Mouse (Mus musculus): ENCODE results near the gene Ankrd2. TPM values are rescaled to one million over a fixed set of nuclear protein-coding genes. Genes with fewer than 3 reads are reported as not detected.

The Ankrd2 gene
- polyA plus RNA-seq, 1 experiment from 2014 or later = not detected

DNA sequence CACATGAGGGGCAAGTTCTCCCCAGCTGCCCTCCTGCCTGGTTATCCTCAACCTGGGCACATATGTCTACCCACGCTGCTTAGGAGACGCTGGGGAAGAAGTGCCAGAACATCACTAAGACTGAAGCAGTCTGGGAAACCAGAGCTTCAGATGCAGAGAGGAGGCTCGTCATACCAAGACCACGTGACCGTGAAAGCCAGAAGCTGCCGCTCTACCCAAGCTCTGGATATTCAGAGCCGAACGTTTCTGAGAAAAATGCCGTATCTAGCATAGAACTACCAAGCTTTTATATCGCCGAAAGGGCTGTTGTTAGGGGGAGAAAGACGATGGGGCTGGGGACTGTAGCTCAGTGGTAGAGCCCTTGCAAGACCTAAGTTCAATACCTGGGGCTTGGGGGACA lies 2.5 kb downstream of the Ankrd2 start:
- Histone ChIP-seq H3K27ac (ENCODE audit: low read length) (no peak overlapping the region), H3K36me3 (ENCODE audit: control insufficient read depth, insufficient read depth) (peaks cover 3% of the 10 kb centered on the region; the same call in 1 of the 2 replicates), H3K4me3 (ENCODE audit: low read length) (no peak overlapping the region), H3K9ac (ENCODE audit: low read length) (no peak overlapping the region), H3K27me3 (ENCODE audit: control insufficient read depth, insufficient read depth, low read length) (no peaks in the 10 kb centered on the region), H3K9me3 (replicated peaks; ENCODE audit: control insufficient read depth, low read length) (no peaks in the 10 kb centered on the region), H3K4me1 (ENCODE audit: control insufficient read depth, insufficient read depth, low read length) (peaks cover 12% of the 10 kb centered on the region), H3K4me2 (ENCODE audit: low read depth, low read length) (no peak overlapping the region)
- 88% methylated on average over 12 of the region's 12 CpGs for WGBS
- no peak for ATAC-seq (replicated peaks; ENCODE audit: extremely low read depth, insufficient read depth, low FRiP score)

DNA sequence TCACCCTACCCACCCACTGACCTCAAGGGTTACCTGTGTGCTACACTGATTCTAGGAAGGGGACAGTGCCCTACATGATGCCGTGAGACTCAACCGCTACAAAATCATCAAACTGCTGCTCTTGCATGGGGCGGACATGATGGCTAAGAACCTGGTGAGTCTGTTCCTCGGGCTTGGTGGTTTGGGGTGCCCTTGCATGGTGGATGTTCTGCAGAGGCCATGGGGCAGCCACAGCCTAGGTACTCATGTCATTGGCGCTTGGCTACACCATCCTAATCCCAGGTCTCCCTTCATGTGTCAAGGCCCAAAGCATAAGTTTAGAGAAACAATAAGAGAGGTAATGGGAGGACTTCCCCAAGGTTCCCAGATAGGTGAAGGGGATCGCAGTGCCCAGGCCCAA lies 8.2 kb downstream of the Ankrd2 start:
- Histone ChIP-seq H3K9ac (ENCODE audit: low read length) (no peak overlapping the region), H3K27me3 (ENCODE audit: control insufficient read depth, insufficient read depth, low read length) (no peaks in the 10 kb centered on the region), H3K27ac (ENCODE audit: low read length) (no peak overlapping the region), H3K4me3 (ENCODE audit: low read length) (no peak overlapping the region), H3K36me3 (ENCODE audit: control insufficient read depth, insufficient read depth) (no peaks in the 10 kb centered on the region), H3K4me2 (ENCODE audit: low read depth, low read length) (no peak overlapping the region), H3K4me1 (ENCODE audit: control insufficient read depth, insufficient read depth, low read length) (peaks cover 4% of the 10 kb centered on the region; the same call in 1 of the 2 replicates), H3K9me3 (replicated peaks; ENCODE audit: control insufficient read depth, low read length) (no peaks in the 10 kb centered on the region)
- ATAC-seq (replicated peaks; ENCODE audit: extremely low read depth, insufficient read depth, low FRiP score) = no peak
- WGBS = 92% methylated on average over 6 of the region's 6 CpGs

DNA sequence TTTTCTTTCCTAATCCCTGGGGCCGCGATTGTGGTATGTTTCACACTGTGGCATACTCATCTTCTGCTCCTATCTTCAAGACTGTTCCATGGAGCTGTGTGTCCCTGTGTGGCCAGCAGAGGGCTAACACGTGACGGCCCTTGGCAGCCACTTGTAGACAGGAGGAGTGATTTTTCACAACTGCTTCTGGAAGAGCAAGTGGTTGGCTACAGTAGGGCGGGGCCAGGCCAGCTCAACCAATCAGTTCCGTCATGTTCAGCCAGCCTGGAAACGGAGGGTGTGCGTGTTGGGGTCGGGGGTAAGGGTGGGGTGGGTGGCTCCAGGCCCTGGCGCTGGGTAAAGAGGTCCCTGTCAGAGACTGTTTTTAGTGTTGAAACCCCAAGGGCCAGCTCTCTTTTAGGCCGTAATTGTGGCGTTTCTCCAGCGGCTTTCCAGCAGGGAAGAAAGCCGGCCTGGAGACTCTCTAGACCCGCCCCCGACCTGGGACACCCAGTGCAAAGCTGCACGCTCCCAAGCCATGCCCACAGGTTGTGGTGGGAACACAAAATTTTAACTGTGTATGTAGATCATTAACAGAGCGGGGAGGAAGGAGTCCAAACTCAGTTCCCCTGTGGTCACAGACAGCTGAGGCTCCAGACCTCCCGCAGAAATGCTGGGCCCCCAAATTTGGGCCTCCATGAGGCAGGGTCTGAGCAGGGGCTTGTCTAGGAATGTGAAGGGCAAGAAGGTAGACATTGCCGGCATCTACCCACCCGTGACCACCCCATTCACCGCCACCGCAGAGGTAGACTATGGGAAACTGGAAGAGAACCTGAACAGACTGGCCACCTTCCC lies 9.7 kb downstream of the Ankrd2 start, which contains the start of gene Hoga1:
Gene Hoga1 (plus strand): TSS at position 342 of the 834 bp plus-strand sequence.
- H3K27me3 ChIP-seq (ENCODE audit: control insufficient read depth, insufficient read depth, low read length) = no peaks in the 10 kb centered on the region
- H3K9me3 ChIP-seq (replicated peaks; ENCODE audit: control insufficient read depth, low read length) = no peaks in the 10 kb centered on the region
- ATAC-seq (replicated peaks; ENCODE audit: extremely low read depth, insufficient read depth, low FRiP score) = peak; percentile 91
- H3K4me2 ChIP-seq (ENCODE audit: low read depth, low read length) = peak within 1 kb of the TSS; percentile 73
- peak within 1 kb of the TSS; percentile 57 for H3K4me3 ChIP-seq (ENCODE audit: low read length)
- WGBS = 23% methylated on average over 23 of the region's 23 CpGs
- H3K27ac ChIP-seq (ENCODE audit: low read length) = no peak within 1 kb of the TSS
- peaks cover 4% of the 10 kb centered on the region; the same call in 1 of the 2 replicates for H3K4me1 ChIP-seq (ENCODE audit: control insufficient read depth, insufficient read depth, low read length)
- no peaks in the 10 kb centered on the region for H3K36me3 ChIP-seq (ENCODE audit: control insufficient read depth, insufficient read depth)
- peak within 1 kb of the TSS; percentile 66 for H3K9ac ChIP-seq (ENCODE audit: low read length)

DNA sequence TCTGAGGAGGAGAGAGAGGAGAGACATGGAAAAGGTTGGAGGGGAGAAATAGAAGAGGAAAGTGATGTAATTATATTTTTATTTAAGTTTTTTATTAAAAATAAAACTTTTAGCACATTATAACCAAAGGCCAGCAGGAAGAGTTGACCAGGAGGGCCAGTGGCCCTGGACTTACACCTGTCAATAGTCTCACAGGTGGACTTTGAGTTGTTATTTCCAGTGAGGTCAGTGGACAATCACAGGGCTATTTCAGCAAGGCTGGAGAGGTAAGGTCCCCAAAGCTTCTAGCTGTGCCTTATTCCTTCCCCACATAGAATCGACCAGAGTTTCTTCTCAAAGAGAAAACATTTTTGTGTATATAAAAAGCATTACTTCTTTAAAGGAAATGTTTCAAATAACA lies 14.5 kb downstream of the Ankrd2 start:
- H3K9me3 ChIP-seq (replicated peaks; ENCODE audit: control insufficient read depth, low read length) = no peaks in the 10 kb centered on the region
- no peak overlapping the region for H3K27ac ChIP-seq (ENCODE audit: low read length)
- H3K4me1 ChIP-seq (ENCODE audit: control insufficient read depth, insufficient read depth, low read length) = peaks cover 4% of the 10 kb centered on the region; the same call in 1 of the 2 replicates
- H3K36me3 ChIP-seq (ENCODE audit: control insufficient read depth, insufficient read depth) = no peaks in the 10 kb centered on the region
- H3K9ac ChIP-seq (ENCODE audit: low read length) = no peak overlapping the region
- no peaks in the 10 kb centered on the region for H3K27me3 ChIP-seq (ENCODE audit: control insufficient read depth, insufficient read depth, low read length)
- H3K4me2 ChIP-seq (ENCODE audit: low read depth, low read length) = no peak overlapping the region
- ATAC-seq (replicated peaks; ENCODE audit: extremely low read depth, insufficient read depth, low FRiP score) = no peak
- WGBS = 73% methylated on average over 1 of the region's 1 CpGs
- H3K4me3 ChIP-seq (ENCODE audit: low read length) = no peak overlapping the region

DNA sequence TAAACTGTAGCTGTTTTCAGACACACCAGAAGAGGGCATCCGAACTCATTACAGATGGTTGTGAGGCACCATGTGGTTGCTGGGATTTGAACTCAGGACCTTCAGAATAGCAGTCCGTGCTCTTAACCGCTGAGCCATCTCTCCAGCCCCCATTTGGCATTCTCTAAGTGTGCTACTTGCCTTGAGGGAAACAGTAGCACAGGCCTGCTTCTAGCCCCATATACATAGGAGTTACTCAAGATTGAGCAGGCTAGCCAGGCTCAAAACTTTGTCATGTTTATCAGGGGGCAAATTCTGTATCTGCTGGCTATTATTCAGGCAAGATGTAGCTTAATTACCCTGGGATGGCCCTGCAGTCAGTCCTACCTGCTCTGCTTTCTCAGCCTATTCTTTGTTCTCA lies 15.6 kb downstream of the Ankrd2 start:
- H3K27ac ChIP-seq (ENCODE audit: low read length) = no peak overlapping the region
- WGBS = 86% methylated on average over 3 of the region's 3 CpGs
- no peak overlapping the region for H3K9ac ChIP-seq (ENCODE audit: low read length)
- no peaks in the 10 kb centered on the region for H3K4me1 ChIP-seq (ENCODE audit: control insufficient read depth, insufficient read depth, low read length)
- H3K4me3 ChIP-seq (ENCODE audit: low read length) = no peak overlapping the region
- no peaks in the 10 kb centered on the region for H3K27me3 ChIP-seq (ENCODE audit: control insufficient read depth, insufficient read depth, low read length)
- H3K9me3 ChIP-seq (replicated peaks; ENCODE audit: control insufficient read depth, low read length) = no peaks in the 10 kb centered on the region
- no peaks in the 10 kb centered on the region for H3K36me3 ChIP-seq (ENCODE audit: control insufficient read depth, insufficient read depth)
- no peak for ATAC-seq (replicated peaks; ENCODE audit: extremely low read depth, insufficient read depth, low FRiP score)
- no peak overlapping the region for H3K4me2 ChIP-seq (ENCODE audit: low read depth, low read length)

DNA sequence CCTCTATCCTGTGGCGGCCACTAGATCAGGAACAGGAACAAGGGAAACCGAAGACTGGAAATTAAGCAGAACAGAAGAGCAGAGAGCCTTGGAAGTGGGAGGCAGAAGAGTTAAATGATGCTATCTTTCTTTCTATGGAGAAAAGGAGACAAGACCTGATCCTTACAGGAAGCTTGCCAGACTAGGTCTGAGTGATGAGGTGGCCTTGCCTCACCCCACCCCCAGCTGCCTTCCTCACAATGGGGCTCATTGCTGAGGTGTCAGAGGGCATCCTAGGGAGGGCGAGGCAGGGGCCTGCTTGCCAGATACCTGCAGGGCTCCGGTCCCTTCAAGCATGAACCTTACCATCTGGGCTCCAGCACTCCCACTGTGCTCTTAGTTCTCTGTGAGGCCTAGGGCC lies 16.1 kb downstream of the Ankrd2 start, which contains the start of gene 4933411K16Rik:
Gene 4933411K16Rik (plus strand): TSS at position 301 of the 400 bp plus-strand sequence.
- no peaks in the 10 kb centered on the region for H3K36me3 ChIP-seq (ENCODE audit: control insufficient read depth, insufficient read depth)
- no peak for ATAC-seq (replicated peaks; ENCODE audit: extremely low read depth, insufficient read depth, low FRiP score)
- WGBS = 64% methylated on average over 4 of the region's 4 CpGs
- H3K4me1 ChIP-seq (ENCODE audit: control insufficient read depth, insufficient read depth, low read length) = no peaks in the 10 kb centered on the region
- no peak within 1 kb of the TSS for H3K4me3 ChIP-seq (ENCODE audit: low read length)
- H3K9me3 ChIP-seq (replicated peaks; ENCODE audit: control insufficient read depth, low read length) = no peaks in the 10 kb centered on the region
- no peaks in the 10 kb centered on the region for H3K27me3 ChIP-seq (ENCODE audit: control insufficient read depth, insufficient read depth, low read length)
- H3K9ac ChIP-seq (ENCODE audit: low read length) = no peak within 1 kb of the TSS
- no peak within 1 kb of the TSS for H3K4me2 ChIP-seq (ENCODE audit: low read depth, low read length)
- no peak within 1 kb of the TSS for H3K27ac ChIP-seq (ENCODE audit: low read length)

DNA sequence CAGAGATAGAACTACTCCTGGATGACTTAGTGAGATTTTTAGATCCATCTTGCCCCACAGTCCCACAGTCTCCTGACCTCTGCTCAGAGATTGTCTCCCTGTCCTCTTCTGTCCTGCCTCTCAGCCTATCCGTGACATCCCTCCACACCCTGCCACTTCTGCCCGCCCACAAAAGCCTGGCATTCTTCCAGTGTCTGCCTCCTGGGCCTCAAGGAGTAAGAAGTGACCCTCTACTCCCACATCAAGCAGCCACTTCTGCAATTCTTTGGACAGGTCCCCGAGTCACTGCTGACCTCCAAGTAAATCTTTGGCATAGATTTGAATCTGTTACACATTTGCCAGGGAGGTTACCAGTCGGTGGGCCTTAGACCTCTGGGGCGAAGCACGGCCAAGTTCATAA lies 18.5 kb downstream of the Ankrd2 start:
- WGBS = 51% methylated on average over 6 of the region's 6 CpGs
- no peak overlapping the region for H3K27ac ChIP-seq (ENCODE audit: low read length)
- no peak for ATAC-seq (replicated peaks; ENCODE audit: extremely low read depth, insufficient read depth, low FRiP score)

DNA sequence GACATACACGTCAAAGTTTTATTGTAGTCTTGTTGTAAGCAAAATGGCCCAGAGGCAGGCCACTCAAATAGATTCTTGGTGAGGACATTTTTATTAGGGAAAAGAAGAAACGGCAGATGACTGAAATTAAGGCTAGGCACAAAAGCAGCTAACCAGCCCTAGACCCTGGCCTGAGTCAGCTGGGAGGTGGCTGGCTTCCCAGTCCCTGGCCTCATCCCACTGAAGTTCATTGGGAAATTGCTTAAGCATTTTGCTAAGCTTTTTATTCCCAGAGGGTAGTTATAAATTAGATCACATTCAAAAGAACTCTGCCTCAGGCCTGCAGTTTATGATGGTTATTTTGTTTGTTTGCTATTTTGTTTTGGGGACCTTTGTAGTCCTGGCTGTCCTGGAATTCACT lies 20.1 kb downstream of the Ankrd2 start:
- WGBS = 82% methylated on average over 2 of the region's 2 CpGs

More for the DNA sequence above, 18.5 kb downstream of the Ankrd2 start:
- Histone ChIP-seq H3K4me1 (ENCODE audit: control insufficient read depth, insufficient read depth, low read length) (no peaks in the 10 kb centered on the region), H3K9me3 (replicated peaks; ENCODE audit: control insufficient read depth, low read length) (no peaks in the 10 kb centered on the region), H3K36me3 (ENCODE audit: control insufficient read depth, insufficient read depth) (no peaks in the 10 kb centered on the region), H3K4me3 (ENCODE audit: low read length) (no peak overlapping the region), H3K9ac (ENCODE audit: low read length) (no peak overlapping the region), H3K4me2 (ENCODE audit: low read depth, low read length) (no peak overlapping the region), H3K27me3 (ENCODE audit: control insufficient read depth, insufficient read depth, low read length) (no peaks in the 10 kb centered on the region)

DNA sequence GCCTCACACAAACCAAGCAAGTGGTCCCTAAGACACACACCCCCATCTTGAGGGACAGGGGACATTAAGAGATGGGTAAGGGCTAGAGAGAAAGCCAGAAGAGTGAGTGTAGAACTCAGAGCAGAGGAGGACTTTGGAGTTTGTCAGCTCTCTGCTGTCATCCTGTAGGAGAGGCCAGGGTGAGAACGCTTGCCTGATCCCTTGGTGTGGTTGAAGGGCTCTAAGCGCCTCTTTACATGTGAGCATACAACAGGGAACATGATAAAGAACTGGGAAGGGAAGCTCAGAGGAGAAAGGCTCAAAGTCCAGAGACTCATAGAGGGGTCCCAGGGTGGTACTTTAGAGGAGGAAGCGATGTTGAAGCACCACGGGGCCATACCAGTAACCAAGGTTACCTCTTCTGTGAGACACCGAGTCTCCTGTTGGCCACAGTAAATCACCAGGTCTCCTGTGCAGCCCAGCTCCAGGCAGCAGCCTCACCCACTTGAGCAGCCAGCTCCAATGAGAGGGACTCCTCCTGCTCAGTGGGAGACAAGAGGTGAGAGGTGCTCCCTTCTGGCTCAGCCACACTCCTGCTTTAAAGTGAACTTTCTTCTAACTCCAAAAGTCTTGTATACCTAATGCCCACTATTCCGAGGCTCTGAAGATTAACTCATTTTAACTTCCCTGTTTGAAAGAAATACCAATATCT lies 21.1 kb downstream of the Ankrd2 start:
- H3K4me1 ChIP-seq (ENCODE audit: control insufficient read depth, insufficient read depth, low read length) = no peaks in the 10 kb centered on the region
- no peak overlapping the region for H3K4me2 ChIP-seq (ENCODE audit: low read depth, low read length)
- no peak overlapping the region for H3K4me3 ChIP-seq (ENCODE audit: low read length)
- no peak for ATAC-seq (replicated peaks; ENCODE audit: extremely low read depth, insufficient read depth, low FRiP score)
- no peaks in the 10 kb centered on the region for H3K27me3 ChIP-seq (ENCODE audit: control insufficient read depth, insufficient read depth, low read length)
- no peaks in the 10 kb centered on the region for H3K9me3 ChIP-seq (replicated peaks; ENCODE audit: control insufficient read depth, low read length)
- WGBS = 76% methylated on average over 6 of the region's 6 CpGs
- no peak overlapping the region for H3K27ac ChIP-seq (ENCODE audit: low read length)
- no peak overlapping the region for H3K9ac ChIP-seq (ENCODE audit: low read length)
- H3K36me3 ChIP-seq (ENCODE audit: control insufficient read depth, insufficient read depth) = no peaks in the 10 kb centered on the region

More for the DNA sequence above, 20.1 kb downstream of the Ankrd2 start:
- Histone ChIP-seq H3K27me3 (ENCODE audit: control insufficient read depth, insufficient read depth, low read length) (no peaks in the 10 kb centered on the region), H3K4me3 (ENCODE audit: low read length) (no peak overlapping the region), H3K9me3 (replicated peaks; ENCODE audit: control insufficient read depth, low read length) (no peaks in the 10 kb centered on the region), H3K36me3 (ENCODE audit: control insufficient read depth, insufficient read depth) (no peaks in the 10 kb centered on the region), H3K4me1 (ENCODE audit: control insufficient read depth, insufficient read depth, low read length) (no peaks in the 10 kb centered on the region), H3K4me2 (ENCODE audit: low read depth, low read length) (no peak overlapping the region), H3K9ac (ENCODE audit: low read length) (no peak overlapping the region), H3K27ac (ENCODE audit: low read length) (no peak overlapping the region)
- no peak for ATAC-seq (replicated peaks; ENCODE audit: extremely low read depth, insufficient read depth, low FRiP score)
